Mouse (Mus musculus) midbrain, embryonic 13.5 days (tissue): ENCODE data around the gene Baz2b. TPM values are rescaled to one million over a fixed set of nuclear protein-coding genes. Genes with fewer than 3 reads are reported as not detected.
A peak's percentile ranks its signal among the peaks of the same experiment; 100 is the strongest.

Experiments used
- ATAC-seq: fragments of 200-750 bp; cut with Nextera tagmentation; 2 replicates; pipeline ENCODE4 v1.8.0; 2017; ENCODE audit warnings: mild to moderate bottlenecking, moderate TSS enrichment, moderate library complexity
- H3K27ac ChIP-seq: fragments of 300-500 bp; sonication (generic); 2 replicates; pipeline ENCODE4 v1.5.1; 2015; ENCODE audit warnings: inconsistent platforms, mild to moderate bottlenecking, moderate library complexity
- H3K27me3 ChIP-seq: fragments of 300-500 bp; sonication (generic); 2 replicates; pipeline ENCODE4 v1.6.1; 2015; ENCODE audit warnings: mild to moderate bottlenecking, inconsistent platforms
- H3K36me3 ChIP-seq: fragments of 300-500 bp; sonication (generic); 2 replicates; pipeline ENCODE4 v1.6.1; 2015; ENCODE audit warnings: mild to moderate bottlenecking, inconsistent platforms
- H3K4me1 ChIP-seq: fragments of 300-500 bp; sonication (generic); replicated peaks from 2 replicates; pipeline ENCODE4 v1.6.1; 2015; ENCODE audit warnings: inconsistent platforms
- H3K4me2 ChIP-seq: fragments of 300-500 bp; sonication (generic); replicated peaks from 2 replicates; pipeline ENCODE4 v1.6.1; 2015; ENCODE audit warnings: moderate library complexity, mild to moderate bottlenecking, inconsistent platforms
- H3K4me3 ChIP-seq: fragments of 300-500 bp; sonication (generic); replicated peaks from 2 replicates; pipeline ENCODE4 v1.5.1; 2015; ENCODE audit warnings: mild to moderate bottlenecking, inconsistent platforms
- H3K9ac ChIP-seq: fragments of 300-500 bp; sonication (generic); replicated peaks from 2 replicates; pipeline ENCODE4 v1.6.1; 2015; ENCODE audit warnings: mild to moderate bottlenecking, inconsistent platforms
- H3K9me3 ChIP-seq: fragments of 300-500 bp; sonication (generic); 2 replicates; pipeline ENCODE4 v1.6.1; 2016; ENCODE audit warnings: mild to moderate bottlenecking, inconsistent platforms
- WGBS: fragments of 180-500 bp; shearing (Covaris S2); methylation state at CpG from one replicate; pipeline ENCODE4 v1.1.7; 2015; 5-methylcytosine and 5-hydroxymethylcytosine counted together
- polyA plus RNA-seq: library from polyadenylated mRNA; unstranded; fragments of >200 nt; fragmentation: Nextera tagmentation; extraction: Ambion mirVana; gene quantifications from 2 replicates; pipeline ENCODE4 v1.2.1, GENCODE M21; 2015

The Baz2b gene
- polyA plus RNA-seq, 1 experiment from 2014 or later, result 98.1 TPM

DNA sequence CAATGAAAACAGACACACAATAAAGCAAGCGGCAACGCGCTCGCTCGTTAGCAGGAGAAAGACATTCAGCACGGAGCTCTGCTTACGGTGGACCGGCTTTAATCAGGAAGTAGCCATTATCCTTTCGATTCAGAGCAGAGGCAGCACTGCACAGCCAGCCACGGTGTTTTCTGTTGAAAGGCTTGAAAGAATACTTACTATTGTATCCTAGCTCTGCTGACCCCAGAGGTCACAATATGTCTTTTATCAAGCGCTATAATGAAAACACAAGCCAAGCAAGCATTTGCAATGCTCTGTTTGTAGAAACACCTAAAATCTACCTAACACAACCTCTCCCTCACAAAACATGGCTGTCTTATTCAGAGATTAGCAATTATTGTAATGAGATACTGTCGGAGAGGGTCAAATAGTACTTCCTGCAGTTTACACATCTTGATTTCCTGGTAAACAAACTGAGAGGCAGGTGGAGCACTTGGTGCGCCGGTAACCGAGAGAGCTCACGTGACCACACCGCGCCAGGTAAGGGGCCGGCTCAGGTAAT lies 172.6 kb downstream of the Baz2b start:
- Histone ChIP-seq H3K4me2 (peak overlapping the region; percentile 65), H3K9ac (peak overlapping the region; percentile 46), H3K27me3 (no peaks in the 10 kb centered on the region), H3K9me3 (no peaks in the 10 kb centered on the region), H3K4me3 (peak overlapping the region; percentile 36), H3K36me3 (no peaks in the 10 kb centered on the region), H3K27ac (peak overlapping the region; percentile 72), H3K4me1 (peaks cover 17% of the 10 kb centered on the region)
- peak; percentile 86 for ATAC-seq
- 2% methylated on average over 19 of the region's 19 CpGs for WGBS

DNA sequence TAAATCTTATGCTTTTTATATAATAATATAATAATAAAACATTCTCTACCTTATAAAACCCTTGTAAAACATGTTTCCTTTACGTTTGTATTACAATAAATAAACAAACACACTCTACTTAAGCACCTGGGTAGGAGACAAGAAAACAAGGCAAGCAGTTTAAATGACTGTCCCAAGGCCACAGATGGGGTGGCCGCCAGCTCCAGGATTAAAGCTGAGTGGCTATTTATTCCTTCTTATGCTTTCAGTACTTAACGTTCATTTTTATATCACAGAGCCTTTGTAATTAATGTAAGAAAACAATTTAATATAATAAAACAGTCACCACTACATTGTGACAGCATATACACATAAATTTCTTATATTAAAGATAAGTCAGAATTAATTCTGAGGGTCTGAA lies 173.3 kb downstream of the Baz2b start:
- H3K9ac ChIP-seq, result no peak overlapping the region
- H3K27me3 ChIP-seq, result no peaks in the 10 kb centered on the region
- peaks cover 17% of the 10 kb centered on the region for H3K4me1 ChIP-seq
- 28% methylated on average over 3 of the region's 3 CpGs for WGBS
- H3K9me3 ChIP-seq, result no peaks in the 10 kb centered on the region
- no peak for ATAC-seq
- no peak overlapping the region for H3K4me3 ChIP-seq
- H3K36me3 ChIP-seq, result no peaks in the 10 kb centered on the region
- no peak overlapping the region for H3K4me2 ChIP-seq
- H3K27ac ChIP-seq, result no peak overlapping the region

DNA sequence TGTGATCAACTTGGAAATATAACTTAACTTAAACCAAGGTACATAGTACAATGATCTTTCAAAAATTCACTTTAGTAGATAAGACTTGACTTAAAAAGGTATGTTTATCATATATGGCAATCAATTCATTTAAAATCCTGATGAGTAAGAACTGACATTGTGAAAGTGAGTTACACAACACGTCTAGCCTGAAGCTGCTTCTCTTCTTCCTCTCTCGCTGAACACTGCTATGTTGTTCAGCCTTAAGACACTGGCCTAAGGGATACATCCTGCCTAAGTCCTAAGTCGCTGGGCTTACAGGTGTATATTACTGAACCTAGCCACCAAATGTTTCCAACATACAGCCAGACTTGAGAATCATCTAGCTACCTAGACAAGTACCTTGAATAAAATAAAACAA lies 178.6 kb downstream of the Baz2b start:
- Histone ChIP-seq H3K4me2 (no peak overlapping the region), H3K4me1 (peaks cover 13% of the 10 kb centered on the region), H3K27me3 (no peaks in the 10 kb centered on the region), H3K36me3 (no peaks in the 10 kb centered on the region), H3K9ac (no peak overlapping the region), H3K4me3 (no peak overlapping the region), H3K9me3 (no peaks in the 10 kb centered on the region), H3K27ac (no peak overlapping the region)
- ATAC-seq, result no peak
- 93% methylated on average over 3 of the region's 3 CpGs for WGBS

DNA sequence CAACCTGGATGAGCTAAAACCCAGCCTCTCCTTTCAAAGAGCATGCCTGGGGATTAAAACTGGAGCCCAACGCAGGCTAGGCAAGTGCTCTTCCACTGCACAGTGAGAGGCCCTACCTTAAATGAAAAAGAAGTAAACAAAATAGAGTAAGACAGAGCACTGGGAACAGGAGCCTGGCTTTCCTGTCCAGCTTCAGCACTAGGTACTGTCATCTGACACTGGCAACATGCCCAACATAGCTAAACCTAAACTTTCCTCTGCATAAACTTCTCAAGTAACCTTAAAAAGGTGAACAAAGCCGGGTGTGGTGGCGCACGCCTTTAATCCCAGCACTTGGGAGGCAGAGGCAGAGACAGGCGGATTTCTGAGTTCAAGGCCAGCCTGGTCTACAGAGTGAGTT lies 180.6 kb downstream of the Baz2b start:
- H3K4me1 ChIP-seq, result peaks cover 6% of the 10 kb centered on the region
- no peak for ATAC-seq

DNA sequence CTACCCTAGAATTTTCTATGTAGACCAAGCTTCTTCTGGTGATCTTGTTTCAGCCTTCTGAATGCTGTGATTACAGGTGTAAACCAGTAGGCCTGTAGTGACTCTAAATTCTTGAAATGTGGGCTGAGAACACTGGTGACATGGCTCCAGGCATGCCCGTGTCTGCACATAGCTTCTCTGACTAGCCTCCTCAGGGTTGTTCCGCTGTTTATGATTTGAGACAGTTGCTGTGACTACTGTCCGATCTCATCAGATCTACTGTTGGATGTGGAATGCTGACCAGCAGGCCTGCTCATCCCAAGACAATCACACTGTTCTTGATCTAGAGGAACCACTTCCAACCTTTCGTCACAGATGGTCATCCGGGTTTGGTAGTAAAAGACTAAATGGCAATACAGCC lies 182.5 kb downstream of the Baz2b start:
- no peak for ATAC-seq
- 95% methylated on average over 5 of the region's 5 CpGs for WGBS
- Histone ChIP-seq H3K4me2 (no peak overlapping the region), H3K9ac (no peak overlapping the region), H3K4me1 (peaks cover 15% of the 10 kb centered on the region), H3K4me3 (no peak overlapping the region), H3K36me3 (no peaks in the 10 kb centered on the region), H3K9me3 (no peaks in the 10 kb centered on the region), H3K27me3 (no peaks in the 10 kb centered on the region), H3K27ac (no peak overlapping the region)

More for the DNA sequence above, 180.6 kb downstream of the Baz2b start:
- Histone ChIP-seq H3K36me3 (no peaks in the 10 kb centered on the region), H3K27ac (no peak overlapping the region), H3K9ac (no peak overlapping the region), H3K27me3 (no peaks in the 10 kb centered on the region), H3K9me3 (no peaks in the 10 kb centered on the region), H3K4me2 (no peak overlapping the region), H3K4me3 (no peak overlapping the region)
- WGBS, result 88% methylated on average over 5 of the region's 5 CpGs

DNA sequence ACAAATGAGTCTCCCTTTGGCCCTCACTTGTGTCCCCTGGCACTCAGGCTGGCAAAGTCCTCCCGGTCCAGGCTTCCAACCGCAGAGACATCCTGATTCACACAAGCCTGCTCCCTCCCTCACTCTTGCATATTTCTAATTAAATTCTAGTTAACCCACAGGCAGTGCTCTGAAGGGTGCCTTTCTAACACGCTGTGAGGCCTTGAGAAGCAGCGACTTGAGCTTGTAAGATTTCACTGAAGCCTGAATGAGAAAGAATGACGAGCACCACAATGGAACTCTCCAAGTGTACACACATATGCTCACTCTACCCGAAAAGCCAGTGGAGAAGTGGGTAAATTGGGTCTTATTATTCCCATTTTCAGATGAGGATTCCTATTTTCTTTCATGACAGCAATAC lies 183.1 kb downstream of the Baz2b start:
- Histone ChIP-seq H3K27me3 (no peaks in the 10 kb centered on the region), H3K9me3 (no peaks in the 10 kb centered on the region), H3K27ac (no peak overlapping the region), H3K4me2 (no peak overlapping the region), H3K9ac (no peak overlapping the region), H3K4me1 (peaks cover 19% of the 10 kb centered on the region), H3K36me3 (no peaks in the 10 kb centered on the region), H3K4me3 (no peak overlapping the region)
- ATAC-seq, result no peak
- 27% methylated on average over 6 of the region's 6 CpGs for WGBS

DNA sequence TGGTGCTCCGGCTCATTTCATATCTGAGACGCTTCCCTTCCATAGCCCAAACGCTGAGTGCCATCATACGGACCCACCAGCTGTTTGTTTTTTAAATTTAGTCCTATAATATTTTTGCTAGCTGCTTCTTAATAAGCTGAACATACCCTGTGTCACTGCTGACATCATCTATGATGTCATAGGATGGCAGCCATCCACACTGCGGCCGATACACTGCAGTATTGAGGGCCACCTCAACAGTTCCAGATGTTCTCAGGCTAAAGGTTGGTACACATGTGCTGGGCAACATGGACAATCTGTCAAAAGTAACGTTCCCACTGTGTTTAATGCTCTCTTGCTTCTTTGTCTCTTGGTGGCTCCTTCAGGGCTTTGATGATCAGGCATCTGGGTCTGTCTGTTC lies 185.9 kb downstream of the Baz2b start:
- no peaks in the 10 kb centered on the region for H3K27me3 ChIP-seq
- no peaks in the 10 kb centered on the region for H3K36me3 ChIP-seq
- peaks cover 20% of the 10 kb centered on the region for H3K4me1 ChIP-seq
- no peak overlapping the region for H3K27ac ChIP-seq
- no peaks in the 10 kb centered on the region for H3K9me3 ChIP-seq
- ATAC-seq, result no peak
- H3K4me3 ChIP-seq, result no peak overlapping the region
- no peak overlapping the region for H3K9ac ChIP-seq
- H3K4me2 ChIP-seq, result no peak overlapping the region
- WGBS, result 94% methylated on average over 7 of the region's 7 CpGs

DNA sequence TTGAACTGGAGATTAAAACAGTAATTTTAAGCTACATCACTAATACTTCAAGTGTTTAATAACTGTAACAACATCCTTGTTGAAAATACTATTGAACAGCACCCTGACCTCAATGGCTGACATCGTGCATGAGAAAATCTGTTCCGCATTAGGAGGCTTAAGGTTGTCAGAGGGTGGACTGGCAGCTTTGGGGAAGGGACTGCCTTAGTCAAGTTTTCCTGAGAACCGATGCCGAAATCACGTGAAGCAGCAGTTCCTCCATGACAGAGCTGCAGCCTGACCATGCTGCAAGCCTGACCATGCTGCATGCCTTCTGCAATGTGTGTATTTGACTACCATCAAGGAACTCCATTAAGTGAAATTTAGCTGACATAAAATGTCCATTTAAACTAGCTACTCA lies 188.1 kb downstream of the Baz2b start:
- peaks cover 16% of the 10 kb centered on the region for H3K4me1 ChIP-seq
- H3K27me3 ChIP-seq, result no peaks in the 10 kb centered on the region
- WGBS, result 52% methylated on average over 5 of the region's 5 CpGs
- H3K4me2 ChIP-seq, result no peak overlapping the region
- ATAC-seq, result no peak
- H3K36me3 ChIP-seq, result no peaks in the 10 kb centered on the region
- H3K9ac ChIP-seq, result no peak overlapping the region
- no peaks in the 10 kb centered on the region for H3K9me3 ChIP-seq
- no peak overlapping the region for H3K27ac ChIP-seq
- H3K4me3 ChIP-seq, result no peak overlapping the region

DNA sequence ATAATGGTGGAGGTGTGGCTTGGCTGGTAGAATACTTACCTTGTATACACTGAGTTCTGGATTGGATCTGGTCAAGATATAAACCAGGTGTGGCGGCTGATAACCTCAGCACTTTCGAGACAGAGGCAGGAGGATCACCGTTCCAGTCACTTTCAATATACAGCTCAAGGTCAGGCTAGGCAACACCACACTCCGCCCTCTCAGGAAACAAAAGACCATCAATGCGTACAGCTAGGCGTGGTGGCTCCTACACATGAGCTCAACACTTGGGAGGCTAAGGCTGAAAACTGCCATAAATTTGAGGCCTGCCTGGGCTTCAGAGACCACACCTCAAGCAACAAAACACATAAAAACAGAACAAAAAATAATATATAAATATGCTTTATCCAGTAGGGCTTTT lies 188.5 kb downstream of the Baz2b start:
- no peak for ATAC-seq
- WGBS, result 93% methylated on average over 6 of the region's 6 CpGs
- Histone ChIP-seq H3K36me3 (no peaks in the 10 kb centered on the region), H3K4me1 (peaks cover 14% of the 10 kb centered on the region; the same call in 1 of the 2 replicates), H3K9me3 (no peaks in the 10 kb centered on the region), H3K27me3 (no peaks in the 10 kb centered on the region), H3K4me3 (no peak overlapping the region), H3K9ac (no peak overlapping the region), H3K27ac (no peak overlapping the region), H3K4me2 (no peak overlapping the region)

DNA sequence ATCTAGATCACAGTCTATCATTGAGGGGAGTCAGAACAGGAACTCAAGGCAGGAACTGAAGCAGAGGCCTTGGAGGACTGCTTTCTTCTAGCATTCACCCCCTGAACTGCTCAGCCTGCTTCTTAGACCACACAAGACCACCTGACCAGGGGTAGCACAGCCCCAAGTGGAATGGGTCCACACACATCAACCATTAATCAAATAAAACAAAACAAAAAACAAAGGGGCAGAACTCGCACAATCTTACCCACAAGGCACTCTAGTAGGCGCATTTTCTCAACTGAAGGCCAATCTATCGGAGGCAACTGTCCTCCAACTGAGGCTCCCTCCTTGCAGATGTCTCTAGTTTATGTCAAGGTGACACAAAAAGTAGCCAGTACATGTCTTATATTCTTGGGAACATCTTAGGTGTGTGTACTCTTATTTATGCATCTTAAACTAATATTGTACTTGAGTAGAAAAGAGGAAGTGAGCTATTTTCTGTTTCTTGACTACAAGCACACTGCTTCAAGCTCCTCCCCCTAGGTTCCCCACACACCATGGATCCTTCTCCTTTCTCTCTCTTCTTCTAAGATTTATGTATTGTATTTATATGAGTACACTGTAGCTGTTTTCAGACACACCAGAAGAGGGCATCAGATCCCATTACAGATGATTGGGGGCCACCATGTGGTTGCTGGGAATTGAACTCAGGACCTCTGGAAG lies 189.9 kb downstream of the Baz2b start:
- Histone ChIP-seq H3K4me1 (peaks cover 14% of the 10 kb centered on the region; the same call in 1 of the 2 replicates), H3K4me3 (no peak overlapping the region), H3K27ac (no peak overlapping the region), H3K9me3 (no peaks in the 10 kb centered on the region), H3K9ac (no peak overlapping the region), H3K36me3 (no peaks in the 10 kb centered on the region), H3K4me2 (no peak overlapping the region), H3K27me3 (no peaks in the 10 kb centered on the region)
- no peak for ATAC-seq
- 98% methylated on average over 3 of the region's 3 CpGs for WGBS

DNA sequence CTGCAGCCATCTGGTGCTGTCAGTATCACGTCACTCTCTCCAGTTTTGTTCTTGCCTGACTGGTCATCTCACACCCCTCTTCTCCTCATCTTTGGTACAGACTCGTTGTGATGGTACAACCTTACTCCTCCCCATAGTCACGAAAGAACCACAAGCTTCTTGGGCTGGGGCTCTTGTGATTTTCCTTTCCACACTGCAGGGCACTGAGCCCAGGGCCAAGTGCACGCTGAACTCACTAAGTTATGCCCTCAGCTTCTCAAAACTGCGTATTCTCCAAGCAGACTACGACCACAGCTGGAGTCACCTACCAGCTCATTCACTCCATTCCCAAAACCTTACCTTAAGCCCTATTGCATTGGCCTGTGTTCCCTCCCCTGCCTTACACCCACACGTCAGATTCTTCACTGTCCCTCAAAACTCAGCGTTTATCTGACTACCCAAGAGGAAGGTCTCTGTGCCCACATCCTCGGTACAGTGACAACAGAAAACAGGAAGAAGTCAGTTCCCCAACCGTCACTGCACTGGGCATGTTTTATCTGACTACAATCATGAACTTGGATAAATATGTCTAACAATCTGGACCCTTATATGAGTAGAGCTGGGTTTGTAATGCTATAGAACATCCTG lies 190.7 kb downstream of the Baz2b start:
- no peaks in the 10 kb centered on the region for H3K27me3 ChIP-seq
- H3K4me1 ChIP-seq, result peaks cover 14% of the 10 kb centered on the region; the same call in 1 of the 2 replicates
- no peak overlapping the region for H3K4me3 ChIP-seq
- H3K9ac ChIP-seq, result no peak overlapping the region
- H3K27ac ChIP-seq, result no peak overlapping the region
- H3K36me3 ChIP-seq, result no peaks in the 10 kb centered on the region
- H3K9me3 ChIP-seq, result no peaks in the 10 kb centered on the region
- no peak for ATAC-seq
- 90% methylated on average over 10 of the region's 10 CpGs for WGBS
- no peak overlapping the region for H3K4me2 ChIP-seq

DNA sequence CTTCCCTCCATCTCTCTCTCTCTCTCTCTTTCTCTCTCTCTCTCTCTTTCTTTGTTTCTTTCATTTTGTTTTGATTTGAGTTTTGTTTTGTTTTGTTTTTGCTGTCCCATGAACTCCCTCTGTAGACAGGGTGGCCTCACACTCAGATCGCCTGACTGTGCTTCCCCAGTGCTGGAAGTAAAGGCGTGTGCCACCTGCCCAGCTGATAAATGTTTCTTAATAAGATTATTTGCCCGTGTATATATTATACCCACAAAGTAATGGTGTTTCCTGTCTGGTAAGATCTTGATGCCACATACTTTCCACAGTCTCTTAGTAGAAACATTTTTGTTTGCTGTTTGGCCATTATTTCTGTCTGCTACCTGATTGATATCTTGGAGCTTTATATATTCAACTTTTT lies 198.1 kb downstream of the Baz2b start:
- Histone ChIP-seq H3K9ac (no peak overlapping the region), H3K4me1 (no peaks in the 10 kb centered on the region), H3K9me3 (no peaks in the 10 kb centered on the region), H3K27me3 (no peaks in the 10 kb centered on the region), H3K27ac (no peak overlapping the region), H3K4me3 (no peak overlapping the region), H3K36me3 (no peaks in the 10 kb centered on the region), H3K4me2 (no peak overlapping the region)
- ATAC-seq, result no peak
- WGBS, result 94% methylated on average over 3 of the region's 3 CpGs
